Comparison of ENCODE assay signal across 12 mouse cellular contexts in the genomic region with DNA sequence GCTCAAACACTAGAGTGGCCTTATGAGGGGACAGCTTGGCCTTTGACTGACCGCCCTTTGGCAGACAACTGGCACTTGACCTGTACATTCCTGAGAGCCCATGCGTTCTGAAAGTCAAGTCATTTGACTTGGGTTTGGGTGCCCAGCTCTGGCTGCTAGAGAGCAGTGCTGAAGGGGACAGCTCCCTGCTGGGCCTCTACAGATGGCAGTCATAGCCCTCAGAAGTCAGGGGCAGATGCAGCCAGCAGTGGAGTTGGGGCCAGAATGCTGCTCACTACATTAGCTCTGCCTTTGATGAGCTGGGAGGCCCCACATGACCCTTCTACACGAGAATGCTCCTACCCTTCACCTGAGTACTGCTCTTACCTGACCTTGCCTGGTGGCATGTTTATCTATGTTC. TPM values are rescaled to one million over a fixed set of nuclear protein-coding genes. Genes with fewer than 3 reads are reported as not detected.
DNase-seq lines count a peak whose midpoint lies in the region; ATAC-seq and TF ChIP-seq lines count a peak whose summit lies in the region.
"Had no signal": no experiment of that assay in that cellular context is flagged by ENCODE, and none has a peak within 500 bp of the region (broad histone marks: within the 10 kb centered on the region; RNA-seq: fewer than 3 reads in every experiment).

No protein-coding gene starts in this region.

- no peaks in the 10 kb centered on the region for H3K9me3 ChIP-seq in kidney, postnatal 0 days (replicated peaks; ENCODE audit: low read length)
- no peaks in the 10 kb centered on the region for H3K9me3 ChIP-seq in kidney, embryonic 15.5 days (replicated peaks)
- H3K9me3 ChIP-seq: limb, embryonic 13.5 days had no signal

- WGBS in kidney, postnatal 0 days = 26% methylated on average over 3 of the region's 3 CpGs
- 39% methylated on average over 3 of the region's 3 CpGs for WGBS in kidney, embryonic 15.5 days

- H3K4me2 ChIP-seq in kidney, postnatal 0 days (ENCODE audit: low read length) = no peak overlapping the region
- H3K4me2 ChIP-seq in kidney, embryonic 15.5 days = no peak overlapping the region
- H3K4me2 ChIP-seq in myocyte (ENCODE audit: low read depth) = no peak overlapping the region
- H3K4me2 ChIP-seq: limb, embryonic 13.5 days had no signal

- ATAC-seq in kidney, postnatal 0 days (replicated peaks; ENCODE audit: low FRiP score, low read depth) = no peak
- ATAC-seq in kidney, embryonic 15.5 days (replicated peaks; ENCODE audit: low FRiP score) = no peak

- H3K27me3 ChIP-seq in kidney, postnatal 0 days (ENCODE audit: insufficient read depth, low read length) = no peaks in the 10 kb centered on the region
- H3K27me3 ChIP-seq in kidney, embryonic 15.5 days = peaks cover 95% of the 10 kb centered on the region
- peaks cover 29% of the 10 kb centered on the region for H3K27me3 ChIP-seq in myocyte (ENCODE audit: control insufficient read depth, insufficient read depth, insufficient read length)

- H3K4me1 ChIP-seq in kidney, postnatal 0 days (replicated peaks; ENCODE audit: insufficient read depth, low read length) = no peaks in the 10 kb centered on the region
- peaks cover 4% of the 10 kb centered on the region for H3K4me1 ChIP-seq in kidney, embryonic 15.5 days

- no peak overlapping the region for H3ac ChIP-seq in myocyte (ENCODE audit: control insufficient read depth, insufficient read length)

- no peak overlapping the region for H3K4me3 ChIP-seq in kidney, postnatal 0 days (replicated peaks; ENCODE audit: low read depth, low read length)
- no peak overlapping the region for H3K4me3 ChIP-seq in kidney, embryonic 15.5 days (replicated peaks)
- H3K4me3 ChIP-seq in myocyte = no peak overlapping the region
- H3K4me3 ChIP-seq: heart, adult 2 months; layer of hippocampus, adult 2 months; limb, embryonic 13.5 days had no signal

- H3K79me2 ChIP-seq in myocyte (ENCODE audit: control insufficient read depth, insufficient read depth) = no peaks in the 10 kb centered on the region

- no peak overlapping the region for H3K27ac ChIP-seq in kidney, postnatal 0 days
- no peak overlapping the region for H3K27ac ChIP-seq in kidney, embryonic 15.5 days
- H3K27ac ChIP-seq: heart, adult 2 months; layer of hippocampus, adult 2 months; limb, embryonic 13.5 days had no signal

- TF ChIP-seq POLR2A in myocyte (IDR thresholded peaks at IDR 0.05; ENCODE audit: insufficient read length, low read depth) = no peak

- TF ChIP-seq CTCF in kidney, postnatal 0 days (IDR thresholded peaks at IDR 0.05; ENCODE audit: low read depth) = no peak

- no peak overlapping the region for H3K9ac ChIP-seq in kidney, postnatal 0 days (ENCODE audit: low read depth, low read length)
- no peak overlapping the region for H3K9ac ChIP-seq in kidney, embryonic 15.5 days
- H3K9ac ChIP-seq: limb, embryonic 13.5 days had no signal

- intact Hi-C loops in left cerebral cortex, postnatal 14 days (cut with DNase I) = no loop called here

- peak; percentile 66 for DNase-seq in kidney, postnatal 0 days (ENCODE audit: low spot score)
- DNase-seq in thymus, postnatal 14 days = peak; percentile 20
- DNase-seq in thymus, adult 18-20 months = no peak
- DNase-seq in embryo, embryonic 10.5 days (ENCODE audit: low spot score) = peak; percentile 54
- DNase-seq in left cerebral cortex, postnatal 14 days (ENCODE audit: low spot score in 2 of 2) = no peak
- DNase-seq: cerebellum, adult 8-10 months; heart, adult 2 months had no signal

- no peaks in the 10 kb centered on the region for H3K36me3 ChIP-seq in kidney, postnatal 0 days (ENCODE audit: insufficient read depth, low read length)
- H3K36me3 ChIP-seq in kidney, embryonic 15.5 days = no peaks in the 10 kb centered on the region
- H3K36me3 ChIP-seq in myocyte (ENCODE audit: control insufficient read depth, insufficient read depth) = no peaks in the 10 kb centered on the region
- H3K36me3 ChIP-seq: limb, embryonic 13.5 days had no signal

TF ChIP-seq in myocyte, 11 proteins besides CTCF, POLR2A, EP300 and RAD21:
- TF ChIP-seq REST (IDR thresholded peaks at IDR 0.05; ENCODE audit: insufficient read depth, insufficient read length) = peak; percentile 85
- TF ChIP-seq SRF (IDR thresholded peaks at IDR 0.05; ENCODE audit: control insufficient read depth, insufficient read length, low read depth) = no peak
- TF ChIP-seq E2F4 (IDR thresholded peaks at IDR 0.05; ENCODE audit: insufficient read depth) = no peak
- no peak for TF ChIP-seq MYOD1 (IDR thresholded peaks at IDR 0.05; ENCODE audit: control insufficient read depth in 1 of 3, insufficient read length in 2 of 3, low read depth in 2 of 3)
- peak in 1 of 3 experiments; percentile 12 for TF ChIP-seq MYOG (IDR thresholded peaks at IDR 0.05; ENCODE audit: control insufficient read depth in 1 of 3, insufficient read depth in 1 of 3, insufficient read length in 2 of 3, low read depth in 2 of 3)
- TF ChIP-seq TCF12 (IDR thresholded peaks at IDR 0.05; ENCODE audit: insufficient read depth, poor library complexity, severe bottlenecking) = no peak

RNA-seq across cellular contexts. Expression of a gene that starts 58.3 kb away (rescaled TPM):
- polyA plus RNA-seq in kidney, postnatal 0 days (2015; fragmentation: Nextera tagmentation; extraction: Ambion mirVana) = 4.4 TPM in 2 replicates
- 6.9 and 8.9 TPM in 2 replicates for polyA plus RNA-seq in kidney, embryonic 15.5 days (2015; fragmentation: Nextera tagmentation; extraction: Ambion mirVana)
- 16.6 TPM for polyA plus RNA-seq in myocyte (2012; fragmentation: generic; extraction: Trizol)
- 1 to 10 TPM; 1.0 to 1.5 TPM for total RNA-seq in left cerebral cortex, postnatal 14 days (2021)
- total RNA-seq: megakaryocyte, adult 5-6 weeks had no signal

Comparison
In these comparisons a context has a peak if more than half of its experiments do, and no peak if none do; other contexts are left out.
1. DNase-seq: peak in kidney, postnatal 0 days (single experiment), thymus, postnatal 14 days (single experiment) and embryo, embryonic 10.5 days (single experiment); none in thymus, adult 18-20 months (0 of 2) and left cerebral cortex, postnatal 14 days (0 of 2).